Mouse (Mus musculus) ES-Bruce4 (cell line): ENCODE data around the gene S1pr1. TPM values are rescaled to one million over a fixed set of nuclear protein-coding genes. Genes with fewer than 3 reads are reported as not detected.
A peak's percentile ranks its signal among the peaks of the same experiment; 100 is the strongest.

ENCODE experiments used
- H3K27ac ChIP-seq: 2 replicates; pipeline ENCODE4 v1.5.1; 2012; ENCODE audit warnings: low read length, inconsistent platforms; ENCODE audit not compliant: insufficient read depth
- H3K27me3 ChIP-seq: 2 replicates; pipeline ENCODE4 v1.6.1; 2012; ENCODE audit warnings: mild to moderate bottlenecking, low read length, inconsistent platforms; ENCODE audit not compliant: control insufficient read depth, poor library complexity, insufficient read depth, severe bottlenecking
- H3K36me3 ChIP-seq: 2 replicates; pipeline ENCODE4 v1.6.1; 2012; ENCODE audit warnings: inconsistent platforms, mild to moderate bottlenecking, low read length, moderate library complexity; ENCODE audit not compliant: control insufficient read depth, poor library complexity, insufficient read depth, severe bottlenecking
- H3K4me1 ChIP-seq: one replicate; pipeline ENCODE4 v1.8.1; 2011; ENCODE audit warnings: low read length; ENCODE audit not compliant: control insufficient read depth, insufficient read depth
- H3K4me3 ChIP-seq: 2 replicates; pipeline ENCODE4 v1.5.1; 2011; ENCODE audit warnings: low read depth, mild to moderate bottlenecking, low read length
- H3K9ac ChIP-seq: 2 replicates; pipeline ENCODE4 v1.6.1; 2012; ENCODE audit warnings: low read depth, mild to moderate bottlenecking, inconsistent platforms; ENCODE audit not compliant: poor library complexity, severe bottlenecking
- H3K9me3 ChIP-seq: replicated peaks from 2 replicates; pipeline ENCODE4 v1.6.1; 2012; ENCODE audit warnings: mild to moderate bottlenecking, low read length, inconsistent platforms; ENCODE audit not compliant: control insufficient read depth, poor library complexity, insufficient read depth, severe bottlenecking
- CTCF ChIP-seq: IDR thresholded peaks from one replicate; pipeline ENCODE4 v1.8.1; 2011; ENCODE audit warnings: low read depth, low read length
- EP300 ChIP-seq: IDR thresholded peaks from 2 replicates; pipeline ENCODE4 v1.6.1; 2011; ENCODE audit warnings: low read depth, low read length; ENCODE audit not compliant: insufficient read depth
- POLR2A ChIP-seq: IDR thresholded peaks from one replicate; pipeline ENCODE4 v1.8.1; 2011; ENCODE audit warnings: low read length; ENCODE audit not compliant: insufficient read depth
- polyA plus RNA-seq: library from polyadenylated mRNA; stranded (reverse); fragments of >200 nt; gene quantifications from 2 replicates; pipeline ENCODE4 v1.2.4, GENCODE M21; 2011; ENCODE audit warnings: low read depth; ENCODE audit not compliant: missing spikeins, insufficient read depth, insufficient read length

Gene S1pr1
- polyA plus RNA-seq, 1 experiment: 2.0 TPM

GRCm38 (mm10) chr3:115695194-115695891 is 19.5 kb downstream of the S1pr1 start:
- H3K27ac ChIP-seq: 0 out of 2 replicates have a peak overlapping the region, but pooled peaks have one; percentile 24
- H3K9me3 ChIP-seq: peaks cover 5% of the 10 kb centered on the region; the same call in 1 of the 2 replicates
- no peak for TF ChIP-seq POLR2A
- TF ChIP-seq EP300: no peak
- TF ChIP-seq CTCF: no peak
- no peak overlapping the region for H3K4me3 ChIP-seq
- no peaks in the 10 kb centered on the region for H3K36me3 ChIP-seq
- no peak overlapping the region for H3K9ac ChIP-seq
- no peaks in the 10 kb centered on the region for H3K27me3 ChIP-seq
- no peaks in the 10 kb centered on the region for H3K4me1 ChIP-seq

DNA sequence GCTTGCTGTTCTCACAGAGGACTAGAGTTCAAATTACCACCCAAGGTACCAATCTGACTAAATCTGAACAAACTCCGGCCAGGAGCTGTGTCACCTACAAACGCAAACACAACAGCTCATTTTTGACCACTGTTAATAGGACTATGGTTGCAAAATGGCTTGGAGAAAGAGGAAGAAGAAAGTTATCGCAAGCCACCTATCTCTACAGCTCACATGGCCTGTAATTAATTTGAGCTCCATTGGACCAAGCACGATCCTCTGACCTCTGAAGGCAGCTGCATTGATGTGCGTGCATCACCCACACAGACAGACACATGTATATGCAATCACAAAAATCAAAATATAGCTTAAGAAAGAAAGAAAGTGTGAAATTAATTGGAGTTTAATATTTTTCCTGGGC is 20.7 kb downstream of the S1pr1 start:
- no peak overlapping the region for H3K9ac ChIP-seq
- TF ChIP-seq POLR2A: no peak
- no peak for TF ChIP-seq CTCF
- TF ChIP-seq EP300: no peak

GRCm38 (mm10) chr3:115693390-115693789 is 21.5 kb downstream of the S1pr1 start:
- Histone ChIP-seq H3K4me1 (no peaks in the 10 kb centered on the region), H3K4me3 (no peak overlapping the region), H3K27me3 (no peaks in the 10 kb centered on the region), H3K27ac (no peak overlapping the region), H3K9me3 (peaks cover 5% of the 10 kb centered on the region; the same call in 1 of the 2 replicates), H3K9ac (no peak overlapping the region), H3K36me3 (no peaks in the 10 kb centered on the region)
- no peak for TF ChIP-seq EP300
- TF ChIP-seq CTCF: no peak
- TF ChIP-seq POLR2A: no peak

More for the DNA sequence above, 20.7 kb downstream of the S1pr1 start:
- no peak overlapping the region for H3K27ac ChIP-seq
- H3K27me3 ChIP-seq: no peaks in the 10 kb centered on the region
- H3K9me3 ChIP-seq: peaks cover 5% of the 10 kb centered on the region; the same call in 1 of the 2 replicates
- H3K4me1 ChIP-seq: no peaks in the 10 kb centered on the region
- no peaks in the 10 kb centered on the region for H3K36me3 ChIP-seq
- H3K4me3 ChIP-seq: no peak overlapping the region

DNA sequence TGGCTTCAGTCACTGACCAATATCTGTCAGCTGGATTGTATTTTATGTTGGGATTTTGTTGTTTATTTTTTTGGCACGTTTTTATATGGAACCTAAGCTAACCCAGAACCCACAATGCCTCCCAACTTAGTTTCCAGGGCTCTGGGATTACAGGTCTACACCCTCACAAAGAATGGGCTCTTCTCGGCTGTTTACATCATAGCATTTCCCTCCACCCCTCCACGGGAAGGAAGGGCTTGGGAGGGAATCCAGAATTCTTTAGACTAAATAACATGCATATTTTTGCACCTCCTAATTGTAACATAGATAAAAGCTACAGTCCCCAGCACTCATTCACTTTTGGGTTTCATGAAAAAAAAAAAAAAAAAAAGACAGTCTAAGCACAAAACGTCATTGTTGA is 22.0 kb downstream of the S1pr1 start:
- Histone ChIP-seq H3K9ac (no peak overlapping the region), H3K4me1 (no peaks in the 10 kb centered on the region), H3K27ac (no peak overlapping the region)

GRCm38 (mm10) chr3:115692384-115692783 is 22.5 kb downstream of the S1pr1 start:
- TF ChIP-seq CTCF (no peak), POLR2A (no peak), EP300 (no peak)
- H3K4me3 ChIP-seq: no peak overlapping the region
- H3K27me3 ChIP-seq: no peaks in the 10 kb centered on the region
- H3K9me3 ChIP-seq: peaks cover 5% of the 10 kb centered on the region; the same call in 1 of the 2 replicates
- no peaks in the 10 kb centered on the region for H3K36me3 ChIP-seq
- H3K4me1 ChIP-seq: no peaks in the 10 kb centered on the region
- no peak overlapping the region for H3K27ac ChIP-seq
- H3K9ac ChIP-seq: no peak overlapping the region

More for the DNA sequence above, 22.0 kb downstream of the S1pr1 start:
- no peak overlapping the region for H3K4me3 ChIP-seq
- TF ChIP-seq CTCF: no peak
- H3K36me3 ChIP-seq: no peaks in the 10 kb centered on the region
- H3K27me3 ChIP-seq: no peaks in the 10 kb centered on the region
- peaks cover 5% of the 10 kb centered on the region; the same call in 1 of the 2 replicates for H3K9me3 ChIP-seq

DNA sequence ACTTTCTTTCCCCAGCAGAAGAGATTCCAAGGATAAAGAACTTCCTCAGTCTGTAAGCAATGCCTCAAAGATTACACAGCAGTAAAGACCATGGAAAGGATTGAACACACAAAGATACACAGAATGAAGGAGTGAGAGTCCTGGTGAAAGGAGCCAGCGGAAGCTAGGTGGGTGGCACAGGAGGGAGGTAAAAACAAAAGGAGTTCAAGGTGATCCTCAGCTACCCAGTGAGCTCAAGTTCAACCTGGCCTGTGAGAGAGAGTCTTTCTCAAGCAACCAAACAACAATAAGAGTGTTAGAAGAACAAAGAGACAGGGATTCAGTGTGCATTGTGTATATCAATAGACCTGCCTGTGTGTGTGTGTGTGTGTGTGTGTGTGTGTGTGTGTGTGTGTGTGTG is 25.0 kb downstream of the S1pr1 start:
- H3K4me1 ChIP-seq: no peaks in the 10 kb centered on the region
- TF ChIP-seq CTCF (no peak), EP300 (0 out of 2 replicates have a peak, but pooled peaks have one; percentile 20)
- H3K27ac ChIP-seq: peak overlapping the region; percentile 90
- no peaks in the 10 kb centered on the region for H3K36me3 ChIP-seq
- H3K9me3 ChIP-seq: no peaks in the 10 kb centered on the region
- H3K9ac ChIP-seq: no peak overlapping the region
- H3K4me3 ChIP-seq: no peak overlapping the region
- H3K27me3 ChIP-seq: no peaks in the 10 kb centered on the region
